Mouse (Mus musculus) ovary, adult 10 weeks (tissue): ENCODE measurements around the gene Gal3st2c. TPM values are rescaled to one million over a fixed set of nuclear protein-coding genes. Genes with fewer than 3 reads are reported as not detected.

Source experiments
- polyA plus RNA-seq: library from polyadenylated mRNA; stranded (reverse); fragments of 350-450 nt; fragmentation: Illumina TruSeq; extraction: RNeasy Lipid Tissue Mini Kit (QIAGEN cat#74804); gene quantifications from one replicate; pipeline ENCODE4 v1.2.3, GENCODE M21; 2014

Gene Gal3st2c
- polyA plus RNA-seq: 0.54 TPM

GRCm38 (mm10) chr1:93990209-93990608 is at the start of gene Gal3st2c:
Gene Gal3st2c, plus strand, starts transcription at chr1:93990509.

GRCm38 (mm10) chr1:94020151-94020550 is 29.8 kb downstream of the Gal3st2c start, which contains the start of gene Neu4:
Gene Neu4, plus strand, starts transcription at chr1:94020451.

GRCm38 (mm10) chr1:94052373-94052772 is 62.1 kb downstream of the Gal3st2c start, which contains the start of gene Pdcd1:
Gene Pdcd1, minus strand, starts transcription at chr1:94052553.

Other genes starting within 250 kb of the Gal3st2c start
- 68.9 TPM for gene Atg4b, start 239.0 kb upstream of the Gal3st2c start, polyA plus RNA-seq
- 8.8 TPM for gene Thap4, start 235.6 kb upstream of the Gal3st2c start, polyA plus RNA-seq
- 51.1 TPM for gene Dtymk, start 188.6 kb upstream of the Gal3st2c start, polyA plus RNA-seq
- gene Ing5, start 186.5 kb upstream of the Gal3st2c start, polyA plus RNA-seq: 20.5 TPM
- 21.1 TPM for gene D2hgdh, start 165.6 kb upstream of the Gal3st2c start, polyA plus RNA-seq
- gene Gal3st2, start 129.2 kb upstream of the Gal3st2c start, polyA plus RNA-seq: 0.34 TPM
- gene Gal3st2b, start 72.2 kb upstream of the Gal3st2c start, polyA plus RNA-seq: not detected
- gene Neu4, start 29.9 kb downstream of the Gal3st2c start, polyA plus RNA-seq: not detected
- not detected for gene Pdcd1, start 62.0 kb downstream of the Gal3st2c start, polyA plus RNA-seq